Mouse (Mus musculus) layer of hippocampus, postnatal 36 days (tissue): ENCODE measurements around the gene Dst. TPM values are rescaled to one million over a fixed set of nuclear protein-coding genes. Genes with fewer than 3 reads are reported as not detected.

Experiments
- DNase-seq, 2 experiments: peaks; one replicate each; pipeline ENCODE4 v3.0.0; 2022
- total RNA-seq, 2 experiments: library from RNA; stranded (reverse); gene quantifications; 2 replicates each; pipeline ENCODE4 v1.2.3; 2021

Gene Dst
- total RNA-seq, 2 experiments from 2014 or later: 200 to 227 TPM

- DNase-seq: no peak
These were observed 195.7 kb downstream of the Dst start for GRCm38 (mm10) chr1:34103713-34104172.

DNA sequence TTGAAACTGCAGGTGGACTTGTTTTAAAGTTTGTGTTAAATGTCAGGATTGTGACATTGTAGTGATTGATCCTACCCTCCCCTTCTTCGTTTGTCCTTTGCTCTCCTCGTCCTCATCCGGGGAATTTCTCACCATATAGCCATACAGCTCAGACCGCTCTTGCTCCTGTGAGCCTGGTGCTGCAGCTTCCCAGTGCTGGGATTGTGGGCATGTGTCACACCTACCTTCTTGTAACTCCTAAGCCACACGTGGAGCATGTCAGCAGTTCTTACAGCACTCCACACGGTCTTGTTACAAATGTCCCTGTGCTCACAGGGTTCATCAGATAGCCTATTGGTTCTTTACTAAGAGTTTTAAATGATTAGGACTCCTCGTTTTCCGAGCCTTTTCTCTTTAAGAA is 196.8 kb downstream of the Dst start:
- no peak for DNase-seq

GRCm38 (mm10) chr1:34106606-34107005 is 198.6 kb downstream of the Dst start:
- DNase-seq: no peak

- DNase-seq: no peak
These were observed 199.1 kb downstream of the Dst start for GRCm38 (mm10) chr1:34107076-34107475.

DNA sequence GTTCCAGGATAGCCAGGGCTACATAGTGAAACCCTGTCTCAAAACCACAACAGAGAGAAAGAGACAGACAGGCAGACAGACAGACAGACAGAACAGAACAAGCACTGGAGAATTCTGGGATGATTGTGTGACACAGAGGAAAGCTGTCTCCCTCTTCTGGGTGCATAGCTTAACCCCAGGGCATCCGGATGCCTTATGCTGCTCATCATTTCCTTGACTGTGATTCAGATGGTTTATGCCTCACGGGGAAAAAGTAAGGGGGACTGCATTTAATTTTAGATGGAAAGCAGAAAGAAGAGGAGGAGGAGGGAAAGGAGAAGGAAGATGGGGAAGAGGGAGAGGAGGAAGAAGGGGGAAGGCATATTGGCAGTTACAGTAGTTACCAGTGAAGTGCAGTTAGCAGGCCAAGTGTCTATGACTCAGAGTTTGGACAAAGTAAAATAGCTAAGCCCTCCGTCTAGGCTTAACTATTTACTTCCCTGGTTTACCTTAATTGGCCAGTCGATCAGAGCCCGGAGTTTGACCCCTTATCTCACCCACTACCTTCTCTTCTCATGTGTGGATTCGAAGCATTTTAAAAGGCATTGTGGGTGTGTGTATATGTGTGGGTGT is 201.7 kb downstream of the Dst start:
- DNase-seq: no peak

DNA sequence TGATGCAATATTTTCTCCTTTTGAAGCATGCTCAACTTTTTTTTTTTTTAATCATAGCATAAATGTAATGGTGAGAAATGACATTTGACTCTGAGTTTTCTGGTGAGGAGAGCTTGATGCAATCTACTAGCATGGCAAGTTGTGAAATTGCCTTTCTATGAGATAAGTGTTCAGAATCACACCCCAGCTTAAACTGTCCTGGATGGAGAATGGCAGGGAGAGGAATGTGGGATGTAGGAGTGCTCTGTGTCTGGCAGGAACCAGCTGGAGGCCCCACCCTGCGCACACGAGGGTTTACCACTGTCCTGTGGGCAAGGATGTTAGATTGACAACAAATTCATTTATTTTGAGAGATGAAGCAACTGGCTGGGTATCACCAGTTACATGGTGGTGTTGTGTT is 202.8 kb downstream of the Dst start:
- DNase-seq: no peak

DNA sequence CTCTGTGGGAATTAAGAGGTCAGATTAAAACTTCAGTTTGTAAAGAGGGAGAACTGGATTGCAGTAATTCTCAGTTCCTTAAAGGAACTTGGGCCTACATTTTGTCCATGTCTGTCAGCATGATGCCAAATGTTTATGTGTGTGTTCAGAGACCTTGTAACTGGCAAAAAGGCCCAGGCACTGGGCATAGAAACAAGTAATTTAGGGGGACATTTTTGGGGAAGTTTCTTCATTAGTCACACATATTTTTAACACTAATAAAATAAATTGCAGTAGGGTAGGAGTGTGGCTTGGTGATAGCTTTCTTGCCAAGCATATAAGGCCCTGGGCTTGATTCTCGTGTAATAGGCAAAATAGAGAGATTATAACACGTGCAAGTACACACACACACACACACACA is 203.9 kb downstream of the Dst start:
- DNase-seq: no peak

GRCm38 (mm10) chr1:34116444-34116843 is 208.4 kb downstream of the Dst start:
- DNase-seq: no peak

GRCm38 (mm10) chr1:34117056-34117455 is 209.0 kb downstream of the Dst start:
- DNase-seq: no peak

DNA sequence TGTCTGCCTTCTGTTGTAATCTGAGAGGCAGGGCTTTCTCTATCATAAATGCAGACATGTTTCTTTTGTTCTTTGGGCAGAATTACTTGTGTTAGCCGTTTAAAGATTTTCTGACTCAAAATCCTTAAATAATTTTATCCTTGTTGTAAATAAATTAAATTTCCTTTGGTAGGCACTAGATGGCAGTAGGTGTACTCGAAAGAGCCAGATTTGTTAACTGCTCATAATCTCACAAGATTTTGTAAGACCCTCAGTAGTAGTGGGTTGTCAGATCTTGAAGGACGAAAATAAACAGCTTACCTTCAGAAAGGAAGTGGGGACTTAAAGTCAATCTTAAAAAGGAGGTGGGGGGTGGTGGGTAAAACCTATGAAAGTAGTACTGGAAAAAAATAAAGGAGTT is 209.7 kb downstream of the Dst start:
- no peak for DNase-seq

GRCm38 (mm10) chr1:34120066-34120465 is 212.0 kb downstream of the Dst start:
- no peak for DNase-seq

- DNase-seq: no peak
These were observed 212.6 kb downstream of the Dst start for GRCm38 (mm10) chr1:34120602-34121001.

DNA sequence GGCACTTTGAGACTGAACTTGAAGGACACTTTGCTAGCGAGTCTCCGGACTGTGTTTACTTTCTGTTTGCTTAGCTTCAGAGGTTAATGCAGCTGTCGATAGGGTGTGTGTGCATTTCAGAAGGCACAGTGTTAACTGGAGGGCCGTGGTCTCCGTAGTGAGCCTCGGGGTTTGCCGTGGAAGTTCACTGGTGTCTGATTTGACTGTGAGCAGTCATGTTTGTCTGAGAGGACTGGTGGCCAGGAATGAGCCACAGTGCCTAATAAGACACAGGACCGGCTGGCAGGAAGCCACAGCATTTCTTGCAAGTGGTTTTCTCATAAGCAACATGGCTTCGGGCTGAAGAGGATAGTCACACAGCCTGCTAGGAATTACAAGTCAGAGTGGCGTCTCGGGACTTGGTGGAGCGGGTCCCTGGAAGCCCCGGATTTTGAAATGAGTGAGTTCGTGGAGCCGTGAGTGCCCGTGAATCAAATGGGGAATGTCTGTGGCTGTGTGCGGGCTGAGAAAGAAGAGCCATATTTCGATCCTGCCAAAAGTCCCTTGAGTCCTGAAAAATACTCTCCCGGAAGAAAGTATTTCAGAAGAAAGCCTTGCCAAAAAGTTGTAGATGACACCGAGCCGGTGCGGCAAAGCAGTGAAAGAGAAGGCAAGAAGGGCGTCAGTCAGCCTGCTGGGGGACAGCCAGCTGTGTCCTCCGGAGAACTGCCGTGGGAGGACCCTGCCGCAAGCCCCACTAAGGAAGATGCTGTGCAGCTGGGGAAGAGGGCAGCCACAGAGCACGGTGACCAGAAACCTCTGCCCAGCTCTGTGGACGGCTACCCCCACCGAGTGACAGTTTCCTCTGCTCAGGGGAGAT is 213.4 kb downstream of the Dst start:
- DNase-seq: peak in 1 of 2 experiments; percentile 34

DNA sequence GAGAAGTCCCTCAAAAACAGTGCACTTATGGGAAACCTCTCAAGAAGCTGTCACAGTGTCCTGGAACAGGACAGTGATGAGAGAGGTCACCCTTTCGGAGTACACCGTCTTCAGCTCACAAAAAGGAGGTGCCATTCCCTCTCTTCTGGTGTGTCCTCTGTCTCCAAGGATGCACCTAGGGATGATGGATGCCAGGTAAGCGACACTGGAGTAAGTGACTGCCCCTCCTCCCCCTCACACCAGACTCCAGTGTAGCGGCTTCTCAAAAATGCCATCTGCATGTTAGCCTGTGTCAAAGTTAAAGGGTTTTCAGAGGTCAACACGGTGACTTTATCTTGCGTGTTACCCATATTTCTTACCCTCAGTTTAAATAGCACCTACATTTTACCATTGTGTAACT is 214.2 kb downstream of the Dst start:
- DNase-seq: no peak

DNA sequence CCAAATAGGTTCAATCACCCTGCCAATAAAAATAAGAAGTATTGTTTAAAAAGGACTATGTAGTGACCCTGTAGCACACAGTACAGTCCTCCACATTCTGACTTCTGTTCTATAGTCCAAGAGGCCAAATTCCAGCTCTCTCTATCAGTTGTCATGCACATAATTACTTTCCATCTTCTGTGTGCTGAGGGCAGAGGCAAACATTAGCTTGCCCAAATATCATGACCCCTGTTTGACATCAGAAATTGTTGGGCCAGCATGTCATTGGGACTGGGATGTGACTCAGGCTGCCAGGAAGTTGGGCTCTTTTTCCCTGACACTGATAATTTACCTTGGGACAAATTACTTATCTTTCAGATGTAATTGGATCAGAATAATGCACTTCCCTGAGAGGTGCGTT is 214.9 kb downstream of the Dst start:
- no peak for DNase-seq

DNA sequence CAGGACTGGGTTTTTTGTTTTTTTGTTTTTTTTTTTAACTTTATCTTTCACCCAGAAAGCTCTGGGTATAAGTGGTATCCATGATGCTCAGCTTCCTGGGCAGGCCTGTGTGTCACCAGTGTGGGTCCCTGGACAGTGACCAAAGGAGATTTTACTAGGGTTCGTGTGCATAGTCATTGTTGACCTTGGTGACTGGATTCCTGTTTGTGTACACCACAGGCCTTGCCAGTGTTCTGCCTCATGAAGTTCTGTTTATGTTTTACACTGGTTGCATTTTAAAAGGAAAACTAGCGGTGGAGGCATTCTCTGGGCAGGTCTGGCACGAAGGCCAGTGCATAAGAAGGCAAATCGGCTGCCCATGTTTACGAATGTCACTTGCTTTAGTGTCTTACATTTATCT is 215.3 kb downstream of the Dst start:
- no peak for DNase-seq

GRCm38 (mm10) chr1:34124376-34124775 is 216.4 kb downstream of the Dst start:
- no peak for DNase-seq

DNA sequence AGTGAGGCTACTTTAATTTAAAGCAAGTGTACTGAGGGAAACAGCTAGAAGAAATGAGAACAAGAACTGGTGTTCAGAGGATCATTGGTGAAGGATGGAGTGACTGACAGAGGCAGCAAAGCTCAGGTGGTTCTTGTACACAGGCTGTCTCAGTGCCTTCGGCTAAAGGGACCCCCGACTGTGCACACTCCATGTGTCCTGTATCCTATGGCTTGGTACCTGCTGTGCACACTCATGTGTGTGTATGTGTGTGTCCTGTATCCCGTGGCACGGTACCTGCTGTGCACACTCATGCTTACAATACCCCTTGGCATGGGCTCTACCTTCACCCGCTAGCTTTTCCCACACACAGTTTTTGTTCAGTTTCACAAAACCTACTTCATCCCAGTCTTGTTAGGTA is 217.1 kb downstream of the Dst start:
- no peak for DNase-seq

DNA sequence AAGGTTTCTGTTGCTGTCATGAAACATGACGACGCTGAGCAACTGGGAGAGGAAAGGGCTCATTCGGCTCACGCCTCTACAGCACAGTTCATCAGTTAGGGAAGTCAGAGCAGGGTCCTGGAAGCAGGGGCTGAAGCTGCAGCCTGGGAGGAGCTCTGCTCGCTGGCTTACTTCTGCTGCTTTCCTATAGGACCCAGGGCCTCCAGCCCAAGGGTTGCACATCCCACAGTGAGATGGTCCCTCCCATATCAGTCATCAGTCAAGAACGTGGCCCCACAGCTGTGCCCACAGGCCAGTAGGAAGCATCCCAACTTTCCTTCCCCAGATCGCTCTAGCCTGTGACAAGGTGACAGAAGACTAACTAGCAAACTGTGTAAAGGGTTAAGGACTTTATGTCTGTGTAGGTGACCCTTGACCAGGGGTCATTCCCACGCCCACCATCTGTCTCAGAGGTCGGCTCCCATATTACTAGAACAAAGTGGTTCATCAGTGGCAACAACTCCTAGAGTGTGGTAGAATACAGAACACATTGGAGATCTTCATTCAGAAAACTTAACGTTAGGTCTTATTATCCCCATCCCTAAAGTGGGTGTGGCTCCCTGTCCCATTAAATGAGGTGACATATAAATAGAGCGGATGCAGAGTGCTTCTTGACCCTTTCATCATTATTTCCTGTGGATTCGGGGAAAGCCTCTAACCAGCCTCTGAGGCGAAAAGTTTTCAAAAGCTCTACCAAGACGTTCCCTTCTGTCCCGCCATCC is 219.9 kb downstream of the Dst start:
- no peak for DNase-seq

GRCm38 (mm10) chr1:34128796-34129195 is 220.8 kb downstream of the Dst start:
- DNase-seq: no peak

- DNase-seq: no peak
These were observed 221.7 kb downstream of the Dst start for GRCm38 (mm10) chr1:34129691-34130090.

GRCm38 (mm10) chr1:34130804-34131203 is 222.8 kb downstream of the Dst start:
- DNase-seq: no peak

DNA sequence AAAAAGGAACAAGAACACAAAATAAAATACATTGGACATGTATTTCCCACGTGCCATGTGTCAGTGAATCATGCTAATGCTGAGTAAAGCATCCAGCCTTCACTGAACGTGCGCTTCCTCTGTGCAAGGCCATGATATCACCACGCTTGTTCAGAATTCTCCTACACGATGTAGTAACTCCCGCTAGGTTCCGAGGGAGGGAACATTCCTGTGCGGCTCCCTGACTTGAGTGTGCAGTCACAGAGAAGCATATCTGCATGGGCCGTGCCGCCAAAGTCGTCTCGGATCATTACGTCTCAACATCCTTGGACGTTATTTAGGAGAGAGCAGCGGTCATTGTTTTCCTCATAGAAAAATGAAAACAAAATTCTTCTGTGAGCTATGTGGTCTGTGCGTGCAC is 224.8 kb downstream of the Dst start:
- DNase-seq: no peak
